Mouse (Mus musculus) limb, embryonic 15.5 days (tissue): Measurements from ENCODE around the gene Spata13. TPM values are rescaled to one million over a fixed set of nuclear protein-coding genes. Genes with fewer than 3 reads are reported as not detected.

Experiments
- ATAC-seq: fragments of 200-750 bp; cut with Nextera tagmentation; 2 replicates; pipeline ENCODE4 v1.8.0; 2017; ENCODE audit warnings: low read depth, moderate TSS enrichment; ENCODE audit not compliant: insufficient number of reproducible peaks, low FRiP score, low TSS enrichment
- H3K27ac ChIP-seq: fragments of 300-500 bp; sonication (generic); 2 replicates; pipeline ENCODE4 v1.5.1; 2015; ENCODE audit warnings: moderate library complexity, mild to moderate bottlenecking, inconsistent platforms
- H3K27me3 ChIP-seq: fragments of 300-500 bp; sonication (generic); 2 replicates; pipeline ENCODE4 v1.6.1; 2015; ENCODE audit warnings: inconsistent platforms
- H3K36me3 ChIP-seq: fragments of 300-500 bp; sonication (generic); 2 replicates; pipeline ENCODE4 v1.6.1; 2015; ENCODE audit warnings: inconsistent platforms
- H3K4me1 ChIP-seq: fragments of 300-500 bp; sonication (generic); 2 replicates; pipeline ENCODE4 v1.6.1; 2015; ENCODE audit warnings: inconsistent platforms
- H3K4me2 ChIP-seq: fragments of 300-500 bp; sonication (generic); 2 replicates; pipeline ENCODE4 v1.6.1; 2015; ENCODE audit warnings: mild to moderate bottlenecking, inconsistent platforms
- H3K4me3 ChIP-seq: fragments of 300-500 bp; sonication (generic); 2 replicates; pipeline ENCODE4 v1.5.1; 2015; ENCODE audit warnings: mild to moderate bottlenecking, inconsistent platforms
- H3K9ac ChIP-seq: fragments of 300-500 bp; sonication (generic); 2 replicates; pipeline ENCODE4 v1.6.1; 2015; ENCODE audit warnings: inconsistent platforms
- H3K9me3 ChIP-seq: fragments of 300-500 bp; sonication (generic); 2 replicates; pipeline ENCODE4 v1.6.1; 2016; ENCODE audit warnings: inconsistent platforms
- WGBS: fragments of 180-500 bp; shearing (Covaris S2); methylation state at CpG from one replicate; pipeline ENCODE4 v1.1.7; 2015; 5-methylcytosine and 5-hydroxymethylcytosine counted together
- polyA plus RNA-seq: library from polyadenylated mRNA; unstranded; fragments of >200 nt; fragmentation: Nextera tagmentation; extraction: Ambion mirVana; gene quantifications from 2 replicates; pipeline ENCODE4 v1.2.1, GENCODE M21; 2015

The Spata13 gene
- polyA plus RNA-seq, 1 experiment from 2014 or later, result 10.0 TPM

GRCm38 (mm10) chr14:60802026-60802425 is 168.2 kb downstream of the Spata13 start:
- Histone ChIP-seq H3K9me3 (no peaks in the 10 kb centered on the region), H3K4me1 (peaks cover 3% of the 10 kb centered on the region; the same call in 1 of the 2 replicates), H3K27me3 (no peaks in the 10 kb centered on the region), H3K9ac (no peak overlapping the region), H3K27ac (no peak overlapping the region), H3K4me2 (no peak overlapping the region), H3K4me3 (no peak overlapping the region), H3K36me3 (peaks cover 41% of the 10 kb centered on the region)
- 94% methylated on average over 13 of the region's 13 CpGs for WGBS
- no peak for ATAC-seq

DNA sequence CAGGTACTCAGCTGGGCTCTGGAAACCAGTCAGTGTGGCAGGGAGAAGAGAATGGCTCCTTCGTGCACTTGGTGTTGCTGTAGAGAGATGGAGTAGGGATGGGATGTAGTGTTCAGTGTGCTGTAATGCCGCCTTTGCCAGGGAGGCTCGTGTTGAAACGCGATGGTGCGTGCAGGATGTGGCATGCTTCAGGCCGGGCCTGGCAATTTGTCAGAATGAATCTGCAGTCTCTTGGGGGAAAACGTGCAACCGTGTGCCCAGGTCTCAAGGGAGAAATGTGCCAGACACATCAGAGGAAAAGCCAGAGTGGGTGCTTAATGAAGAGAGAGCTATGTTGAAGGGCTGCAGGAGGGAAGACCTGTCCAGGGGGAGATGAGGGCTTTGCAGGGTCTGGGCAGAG is 171.2 kb downstream of the Spata13 start:
- 76% methylated on average over 9 of the region's 9 CpGs for WGBS

GRCm38 (mm10) chr14:60805871-60806270 is 172.1 kb downstream of the Spata13 start:
- Histone ChIP-seq H3K9ac (no peak overlapping the region), H3K27me3 (no peaks in the 10 kb centered on the region), H3K9me3 (no peaks in the 10 kb centered on the region), H3K36me3 (peaks cover 32% of the 10 kb centered on the region), H3K4me1 (peaks cover 3% of the 10 kb centered on the region; the same call in 1 of the 2 replicates), H3K4me3 (no peak overlapping the region), H3K27ac (no peak overlapping the region), H3K4me2 (no peak overlapping the region)
- ATAC-seq, result no peak
- WGBS, result 88% methylated on average over 1 of the region's 1 CpGs

More for the DNA sequence above, 171.2 kb downstream of the Spata13 start:
- Histone ChIP-seq H3K27me3 (no peaks in the 10 kb centered on the region), H3K9me3 (no peaks in the 10 kb centered on the region), H3K4me1 (peaks cover 3% of the 10 kb centered on the region; the same call in 1 of the 2 replicates), H3K27ac (no peak overlapping the region), H3K36me3 (peaks cover 32% of the 10 kb centered on the region), H3K9ac (no peak overlapping the region), H3K4me3 (no peak overlapping the region), H3K4me2 (no peak overlapping the region)
- no peak for ATAC-seq

DNA sequence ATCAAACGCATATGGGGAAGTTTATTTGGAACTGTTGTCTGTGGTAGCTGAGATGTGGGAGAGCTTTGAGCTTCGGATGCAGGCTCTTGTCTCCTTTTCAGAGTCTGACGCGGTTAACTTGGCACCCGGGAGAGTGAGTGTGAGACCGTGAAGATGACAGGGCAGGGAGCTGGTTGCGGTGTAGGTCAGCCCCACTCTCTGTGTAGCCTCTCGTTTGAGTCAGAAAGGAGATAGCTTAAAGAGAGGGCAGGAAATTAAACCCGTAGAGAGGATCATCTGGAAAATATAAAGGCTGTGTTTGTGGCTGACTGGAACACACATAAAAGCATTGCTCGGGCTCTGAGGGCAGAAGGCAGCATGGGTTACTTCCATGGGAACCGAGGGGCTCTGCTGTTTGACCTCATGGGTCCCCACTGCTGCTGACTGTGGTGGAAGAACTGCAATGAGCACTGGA is 173.1 kb downstream of the Spata13 start:
- H3K4me2 ChIP-seq, result no peak overlapping the region
- 29% methylated on average over 11 of the region's 11 CpGs for whole genome bisulfite sequencing

DNA sequence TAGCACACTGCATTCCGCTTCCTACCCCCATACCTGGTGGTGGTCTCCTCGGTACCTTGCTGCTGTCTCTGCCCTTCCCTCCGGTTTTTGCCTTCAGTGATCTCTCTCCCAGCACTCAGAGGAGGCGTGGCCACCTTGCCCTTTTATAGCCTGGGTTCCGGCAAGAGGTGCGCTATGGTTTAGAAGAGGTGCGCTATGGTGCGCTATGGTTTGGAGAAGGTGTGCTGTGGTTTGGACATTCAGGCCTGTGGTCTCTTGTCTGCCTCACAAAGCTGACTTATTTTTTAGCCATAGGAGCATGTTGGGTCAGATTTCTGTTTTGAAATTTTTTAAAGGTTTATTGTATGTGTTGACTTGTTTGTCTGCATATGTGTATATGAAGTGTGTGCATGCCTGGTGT is 176.1 kb downstream of the Spata13 start:
- H3K4me3 ChIP-seq, result no peak overlapping the region
- peaks cover 3% of the 10 kb centered on the region; the same call in 1 of the 2 replicates for H3K4me1 ChIP-seq
- 88% methylated on average over 8 of the region's 8 CpGs for WGBS
- H3K9me3 ChIP-seq, result no peaks in the 10 kb centered on the region
- no peaks in the 10 kb centered on the region for H3K27me3 ChIP-seq
- H3K9ac ChIP-seq, result no peak overlapping the region
- no peak overlapping the region for H3K4me2 ChIP-seq
- H3K36me3 ChIP-seq, result peaks cover 28% of the 10 kb centered on the region
- H3K27ac ChIP-seq, result no peak overlapping the region
- no peak for ATAC-seq

More for the DNA sequence above, 173.1 kb downstream of the Spata13 start:
- H3K4me1 ChIP-seq, result peaks cover 3% of the 10 kb centered on the region; the same call in 1 of the 2 replicates
- peak overlapping the region; percentile 28; the same call in 1 of the 2 replicates for H3K27ac ChIP-seq
- H3K36me3 ChIP-seq, result peaks cover 35% of the 10 kb centered on the region
- H3K9ac ChIP-seq, result no peak overlapping the region
- H3K27me3 ChIP-seq, result no peaks in the 10 kb centered on the region
- H3K4me3 ChIP-seq, result no peak overlapping the region
- ATAC-seq, result 0 out of 2 replicates have a peak, but pooled peaks have one; percentile 44
- H3K9me3 ChIP-seq, result no peaks in the 10 kb centered on the region

DNA sequence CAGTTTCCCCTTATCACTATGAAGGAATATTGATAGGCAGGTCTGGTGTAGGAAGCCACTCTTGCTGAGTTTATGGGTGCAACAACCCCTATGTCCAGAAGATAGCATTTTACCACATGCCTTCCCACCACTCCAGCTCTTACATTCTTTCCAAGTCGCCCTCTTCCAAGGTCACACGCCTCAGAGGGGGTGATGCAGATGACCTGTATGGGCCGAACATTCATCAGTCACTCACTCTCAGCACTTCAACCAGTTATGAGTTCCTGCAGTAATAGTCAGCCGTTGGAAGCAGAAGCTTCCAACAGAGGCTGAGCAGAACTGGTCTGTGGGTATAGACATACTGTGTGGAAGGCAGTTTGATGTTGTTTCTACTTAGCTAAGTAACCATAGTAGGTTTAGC is 177.7 kb downstream of the Spata13 start:
- no peak overlapping the region for H3K4me3 ChIP-seq
- H3K27ac ChIP-seq, result no peak overlapping the region
- peaks cover 32% of the 10 kb centered on the region for H3K36me3 ChIP-seq
- H3K9ac ChIP-seq, result no peak overlapping the region
- WGBS, result 92% methylated on average over 4 of the region's 4 CpGs
- peaks cover 3% of the 10 kb centered on the region; the same call in 1 of the 2 replicates for H3K4me1 ChIP-seq
- no peaks in the 10 kb centered on the region for H3K27me3 ChIP-seq
- no peak overlapping the region for H3K4me2 ChIP-seq
- ATAC-seq, result no peak
- no peaks in the 10 kb centered on the region for H3K9me3 ChIP-seq

Other genes with a start within 250 kb of the Spata13 start
- 6.3 and 7.6 TPM in 2 replicates for gene C1qtnf9, start 134.1 kb downstream of the Spata13 start, polyA plus RNA-seq
- gene Mipep, start 150.6 kb downstream of the Spata13 start, polyA plus RNA-seq, result 16.4 and 18.4 TPM in 2 replicates